Mouse (Mus musculus) adrenal gland, postnatal 0 days (tissue): ENCODE results near the gene Ptgs1. TPM values are rescaled to one million over a fixed set of nuclear protein-coding genes. Genes with fewer than 3 reads are reported as not detected.

Source experiments
- polyA plus RNA-seq: library from polyadenylated mRNA; unstranded; fragments of >200 nt; fragmentation: Nextera tagmentation; extraction: Ambion mirVana; gene quantifications from 2 replicates; pipeline ENCODE4 v1.2.1, GENCODE M21; 2015

Gene Ptgs1
- polyA plus RNA-seq: 18.5 and 19.7 TPM in 2 replicates

DNA sequence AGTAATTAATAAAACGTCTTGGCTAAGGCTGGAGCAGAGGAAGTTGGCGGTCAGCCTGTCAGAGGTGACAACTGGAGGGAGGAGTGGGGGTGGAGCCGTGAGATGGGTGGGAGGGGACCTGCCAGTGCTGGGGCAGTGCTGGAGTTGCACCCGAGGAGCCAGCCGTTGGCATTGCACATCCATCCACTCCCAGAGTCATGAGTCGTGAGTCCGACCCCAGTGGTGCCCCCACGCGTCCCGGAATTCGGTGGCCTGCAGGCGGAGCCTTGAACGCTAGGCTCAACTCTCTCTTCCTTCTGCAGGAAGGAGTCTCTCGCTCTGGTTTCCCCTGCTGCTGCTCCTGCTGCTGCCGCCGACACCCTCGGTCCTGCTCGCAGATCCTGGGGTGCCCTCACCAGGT, at the start of gene Ptgs1:
Ptgs1 (plus strand) TSS at position 61 of the 400 bp plus-strand sequence.

Other genes with a start within 250 kb of the Ptgs1 start
- 186 and 229 TPM in 2 replicates for gene Ndufa8, start 181.0 kb upstream of the Ptgs1 start, polyA plus RNA-seq
- gene Morn5, start 181.0 kb upstream of the Ptgs1 start, polyA plus RNA-seq: not detected in 2 replicates
- 0.62 and 0.65 TPM in 2 replicates for gene Lhx6, start 125.0 kb upstream of the Ptgs1 start, polyA plus RNA-seq
- gene Mrrf, start 94.0 kb upstream of the Ptgs1 start, polyA plus RNA-seq: 16.9 and 26.2 TPM in 2 replicates
- 46.0 and 49.0 TPM in 2 replicates for gene Rbm18, start 93.7 kb upstream of the Ptgs1 start, polyA plus RNA-seq
- not detected in 2 replicates for gene Olfr338, start 143.1 kb downstream of the Ptgs1 start, polyA plus RNA-seq
- not detected in 2 replicates for gene Olfr339, start 188.5 kb downstream of the Ptgs1 start, polyA plus RNA-seq
- gene Olfr340, start 222.2 kb downstream of the Ptgs1 start, polyA plus RNA-seq: not detected in 2 replicates